Mouse (Mus musculus): ENCODE data around the gene Raph1.

Gene Raph1

DNA sequence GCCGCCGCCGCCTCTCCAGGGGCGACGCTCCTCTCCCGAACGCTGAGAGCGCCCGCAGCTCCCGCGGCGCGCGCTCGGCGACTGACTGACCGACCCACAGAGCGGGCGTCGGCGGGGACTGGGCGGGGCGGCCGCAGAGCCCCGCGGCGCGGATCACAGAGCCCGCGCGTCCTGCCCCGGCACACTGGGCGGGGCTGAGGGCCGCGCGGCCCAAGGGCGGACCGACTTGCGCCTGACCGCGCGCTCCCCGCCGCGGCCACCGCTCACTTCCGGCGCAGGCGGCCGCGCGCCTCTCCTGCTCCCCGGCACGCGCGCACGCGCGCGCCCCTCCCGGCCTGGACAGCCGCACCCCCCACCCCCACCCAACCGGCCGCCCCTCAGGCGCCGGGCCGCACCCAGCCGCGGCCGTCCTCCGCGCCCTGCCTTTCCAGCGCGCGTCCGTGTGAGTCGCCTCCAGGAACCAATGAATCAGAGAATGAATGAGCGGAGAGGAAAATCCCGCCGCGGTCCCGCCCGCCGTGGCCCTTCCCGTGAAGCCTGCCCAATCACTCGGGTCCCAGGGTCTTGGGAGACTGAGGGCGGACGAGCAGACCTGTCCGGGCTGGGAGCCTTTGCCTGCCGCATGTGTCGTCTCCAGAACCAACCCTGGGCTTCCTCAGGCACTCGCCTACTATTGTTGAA lies at the start of gene Raph1:
Gene Raph1, minus strand, starts transcription at position 474 of the 681 bp plus-strand sequence.
- peak; percentile 40 for DNase-seq (ENCODE audit: low spot score)

DNA sequence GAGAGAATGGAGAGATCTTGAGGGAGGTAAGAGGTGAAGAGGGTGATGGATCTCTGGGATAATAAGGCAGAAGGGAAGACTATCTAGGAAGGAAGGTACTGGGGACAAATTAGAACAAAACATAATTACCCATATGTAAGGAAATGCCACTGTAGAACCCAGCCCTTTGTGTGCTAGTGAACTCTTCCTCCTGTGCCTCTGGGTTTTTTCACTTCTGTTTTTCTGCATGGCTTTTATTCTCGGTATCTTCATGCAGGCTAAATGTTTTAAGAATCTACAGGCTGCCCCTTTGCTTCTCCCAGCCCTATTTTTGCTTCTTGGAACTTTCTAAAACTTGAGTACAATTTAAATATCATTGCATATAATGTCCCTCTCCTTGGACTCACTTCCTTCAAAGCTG lies 48.8 kb upstream of the Raph1 start:
- no peak for DNase-seq (ENCODE audit: low spot score)

DNA sequence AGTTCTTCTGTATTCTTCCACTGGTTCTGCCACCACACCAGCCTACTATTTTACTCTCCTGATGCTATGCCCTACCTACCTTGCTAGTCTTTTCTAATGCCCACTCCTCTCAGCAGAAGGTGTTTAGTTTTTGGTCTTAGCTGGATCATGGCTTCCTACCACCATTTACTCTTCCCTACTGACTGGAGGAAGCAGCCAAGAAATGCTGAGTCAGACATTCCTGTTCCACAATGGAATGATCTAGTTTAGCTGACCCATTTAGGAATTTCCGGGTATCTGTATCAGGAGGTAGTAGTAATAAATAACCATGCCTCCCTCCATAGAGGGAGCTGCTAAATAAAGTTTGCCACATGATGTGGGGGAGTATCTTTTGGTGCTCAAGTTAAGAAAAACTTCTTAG lies 48.0 kb upstream of the Raph1 start:
- DNase-seq (ENCODE audit: low spot score) = no peak

DNA sequence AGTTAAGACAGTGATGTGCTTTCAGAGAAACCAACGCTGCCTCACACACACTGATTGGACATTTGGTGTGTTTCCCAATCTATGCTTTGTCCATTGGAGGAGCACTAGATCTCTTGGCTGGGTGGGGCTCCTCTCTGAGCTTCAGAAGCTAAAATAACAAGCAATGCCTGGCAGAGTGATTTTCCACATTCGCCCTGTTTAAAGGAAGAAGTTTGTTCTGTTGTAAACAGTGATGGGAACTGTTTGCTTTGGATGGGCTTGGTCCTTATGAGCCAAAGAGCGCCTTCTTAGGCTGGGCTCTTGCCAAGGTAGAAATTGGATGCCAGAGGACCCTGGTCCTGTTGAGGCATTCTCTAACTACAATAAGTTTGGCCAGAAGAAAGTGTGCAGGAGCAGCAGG lies 45.1 kb upstream of the Raph1 start:
- no peak for DNase-seq (ENCODE audit: low spot score)

DNA sequence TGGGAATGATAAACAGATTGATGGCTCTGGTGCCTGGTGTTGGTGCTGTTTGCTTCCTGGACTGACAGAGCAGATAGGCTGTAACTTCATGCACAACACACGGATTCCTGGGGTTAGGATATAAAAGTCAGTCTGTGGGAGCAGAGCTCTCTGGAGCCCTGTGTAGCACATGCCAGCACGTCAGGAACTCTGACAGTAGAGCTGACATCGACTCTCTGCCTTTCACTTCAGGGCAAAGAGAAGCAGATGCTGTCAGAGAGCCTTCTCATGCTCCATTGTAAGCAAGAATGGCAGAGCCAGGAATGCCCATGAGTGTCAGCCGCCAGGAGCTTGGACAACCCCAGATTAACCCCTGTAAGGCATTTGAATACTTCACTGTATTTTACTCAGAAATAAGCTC lies 43.7 kb upstream of the Raph1 start:
- DNase-seq (ENCODE audit: low spot score) = no peak

DNA sequence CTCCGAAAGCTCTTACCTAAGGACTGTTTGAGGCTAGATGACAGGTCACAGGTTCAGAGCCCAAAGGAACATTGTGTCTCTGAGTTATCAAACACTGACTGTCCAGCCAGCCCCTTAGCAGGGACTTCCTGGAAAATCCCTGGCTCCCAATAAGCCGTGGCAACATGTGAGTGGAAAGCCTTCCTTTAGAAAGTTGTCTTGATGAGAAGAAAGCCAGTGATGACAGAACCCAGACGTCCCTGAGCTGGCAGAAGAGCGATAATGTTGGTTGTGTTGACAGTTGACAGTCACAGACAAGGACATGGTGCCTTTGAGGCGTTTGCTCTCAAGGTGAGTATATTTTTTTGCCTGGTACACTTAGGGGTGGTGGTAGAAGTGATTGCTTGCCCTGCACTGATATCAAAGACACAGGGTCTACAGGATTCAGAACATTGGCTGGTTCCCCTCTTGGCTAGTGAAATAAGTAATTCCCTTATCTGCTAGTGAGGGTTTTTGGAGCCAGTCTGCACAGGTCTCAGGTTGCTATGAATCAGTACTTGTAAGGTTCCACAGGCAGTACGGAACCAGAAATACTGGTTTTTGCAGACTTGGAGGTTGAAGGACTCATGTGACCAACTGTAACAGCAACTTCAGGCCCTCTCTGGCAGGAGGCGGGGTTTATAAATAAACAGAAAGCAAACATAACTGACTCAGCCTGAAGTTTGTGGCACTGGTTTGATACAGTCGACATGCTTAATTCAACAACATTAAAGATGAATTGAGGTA lies 42.3 kb upstream of the Raph1 start:
- DNase-seq (ENCODE audit: low spot score) = no peak

DNA sequence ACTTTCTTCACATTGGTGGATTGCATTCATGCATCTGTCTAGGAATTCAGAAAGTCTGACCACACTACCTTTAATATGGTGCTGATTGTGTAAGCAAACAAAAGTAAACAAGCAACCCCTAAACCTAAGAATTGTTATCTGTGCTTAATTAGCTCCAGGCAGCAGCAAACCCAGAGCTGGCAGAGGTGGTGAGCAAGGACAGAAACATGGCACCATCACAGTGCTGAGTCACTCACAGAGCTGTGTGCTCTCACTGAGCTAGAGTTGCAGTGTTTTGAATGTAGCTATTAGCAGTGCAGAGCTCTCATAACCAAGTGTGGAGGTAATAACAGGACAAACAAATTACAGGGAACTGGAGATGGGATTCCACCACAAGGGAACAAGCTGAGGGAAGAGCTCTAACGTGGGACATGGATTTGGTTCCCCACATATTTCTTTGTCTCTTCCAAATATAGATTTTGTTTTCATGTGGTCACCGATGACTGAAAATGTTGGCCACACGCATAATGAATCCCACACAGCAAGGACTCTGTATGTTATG lies 37.6 kb upstream of the Raph1 start:
- DNase-seq (ENCODE audit: low spot score) = no peak

DNA sequence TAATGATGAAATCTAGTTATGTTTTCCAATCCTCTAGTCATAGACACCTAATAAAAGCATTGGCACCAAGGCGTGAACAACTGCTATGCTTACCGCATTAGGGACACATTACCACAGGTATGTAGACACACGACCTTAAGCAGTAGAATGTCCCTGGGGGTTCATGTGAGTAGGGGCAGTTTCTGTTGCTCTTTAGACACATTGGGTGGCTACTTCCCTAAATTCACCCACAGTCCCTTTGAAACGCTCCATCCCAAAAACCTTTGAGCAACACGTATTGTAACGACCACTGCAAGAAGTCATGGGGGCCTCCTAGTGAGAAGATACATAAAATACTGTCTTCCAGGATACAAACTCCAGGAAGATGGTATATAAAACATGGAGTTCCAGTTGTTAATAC lies 33.8 kb upstream of the Raph1 start:
- DNase-seq (ENCODE audit: low spot score) = no peak

DNA sequence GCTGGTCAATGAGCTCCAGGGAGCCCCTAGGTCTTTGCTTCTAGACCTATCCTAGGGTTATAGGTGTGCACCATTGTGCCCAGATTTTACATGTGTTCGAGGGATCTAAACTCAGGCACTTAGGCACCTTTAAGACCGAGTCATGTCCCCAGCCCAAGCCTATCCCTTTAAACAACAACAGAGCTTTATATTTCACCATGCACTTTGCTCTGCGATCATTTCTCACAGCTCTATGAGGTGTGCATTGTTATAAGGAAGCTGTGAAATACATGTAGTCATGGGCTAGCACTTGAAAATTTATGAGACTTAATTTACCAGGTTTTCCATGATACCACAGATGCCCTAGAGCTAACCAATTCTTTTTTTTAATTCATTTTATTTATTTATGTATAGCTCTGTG lies 33.0 kb upstream of the Raph1 start:
- DNase-seq (ENCODE audit: low spot score) = no peak

DNA sequence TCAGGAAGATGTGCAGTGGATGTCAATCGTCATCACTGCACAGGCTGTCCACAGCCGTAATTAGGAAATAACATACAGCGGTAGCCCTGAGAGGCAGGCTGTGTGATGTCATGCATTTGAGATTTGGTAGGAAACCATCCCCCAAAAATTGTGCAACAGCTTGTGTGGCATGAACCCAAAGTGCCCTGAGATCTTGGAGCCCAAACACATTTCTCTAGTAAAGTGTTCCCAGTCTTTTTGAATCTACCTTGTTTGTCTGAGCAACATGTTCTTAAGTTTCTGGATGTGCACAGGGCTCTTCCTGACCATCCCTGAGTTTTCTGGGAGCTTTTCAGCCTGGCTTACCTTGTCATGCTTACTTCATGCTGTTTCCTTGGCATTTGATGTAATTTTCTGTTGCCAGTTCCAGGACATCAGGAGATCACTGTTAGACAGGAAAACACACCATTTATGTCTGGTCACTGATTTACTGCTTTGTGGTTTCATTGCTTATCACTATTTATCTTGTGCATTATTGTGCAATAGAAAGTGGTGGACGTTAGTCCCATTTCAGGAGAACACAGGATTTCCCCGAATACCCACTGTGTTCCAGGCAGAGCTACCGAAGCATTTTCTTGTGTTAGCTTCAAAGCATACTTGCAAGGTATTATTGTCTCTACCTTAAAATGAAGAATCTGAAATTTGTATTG lies 32.3 kb upstream of the Raph1 start:
- no peak for DNase-seq (ENCODE audit: low spot score)

DNA sequence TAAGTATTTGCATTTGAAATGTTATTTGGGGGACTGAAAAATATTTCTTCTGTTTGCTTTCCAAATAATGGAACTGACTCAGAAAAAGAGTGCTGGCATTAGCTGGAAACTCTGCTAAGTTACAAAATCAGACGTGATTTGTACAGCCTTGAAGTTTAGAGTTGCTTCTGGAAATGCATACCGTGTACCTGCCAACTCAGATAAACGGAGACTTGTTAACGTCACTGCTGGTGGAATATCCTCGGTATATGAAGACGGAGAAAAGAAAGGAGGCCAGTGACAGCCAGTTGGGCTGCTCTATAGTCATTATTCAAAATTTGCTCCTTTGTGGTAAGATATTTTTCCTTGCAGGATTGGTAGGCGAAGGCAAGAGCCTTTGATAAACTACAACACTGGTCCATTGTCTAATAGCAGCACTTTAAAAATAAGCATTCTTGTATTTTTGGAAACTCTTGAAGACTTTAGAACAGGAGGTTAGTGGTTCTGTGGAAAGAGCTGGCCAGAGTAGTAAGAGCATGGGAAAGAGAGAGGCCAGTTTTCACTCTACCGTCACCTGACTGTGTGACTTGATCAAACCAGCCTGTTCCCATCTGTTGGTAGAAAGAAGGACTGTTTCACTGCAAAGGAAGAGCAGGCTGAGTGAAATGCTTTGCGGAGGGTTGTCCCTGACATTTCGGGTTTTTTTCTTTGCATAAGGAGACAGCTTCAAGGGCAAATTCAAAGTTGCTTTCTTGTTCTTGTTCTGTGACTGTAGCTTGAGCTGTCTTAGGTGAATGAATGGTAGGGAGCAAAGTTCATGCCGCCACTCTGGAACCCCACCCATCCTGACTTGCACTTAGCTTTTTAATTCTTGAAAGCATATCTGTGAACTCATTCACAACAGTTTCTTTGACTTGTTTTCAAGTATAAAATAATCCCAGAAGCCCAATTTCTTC lies 29.7 kb upstream of the Raph1 start:
- no peak for DNase-seq (ENCODE audit: low spot score)

DNA sequence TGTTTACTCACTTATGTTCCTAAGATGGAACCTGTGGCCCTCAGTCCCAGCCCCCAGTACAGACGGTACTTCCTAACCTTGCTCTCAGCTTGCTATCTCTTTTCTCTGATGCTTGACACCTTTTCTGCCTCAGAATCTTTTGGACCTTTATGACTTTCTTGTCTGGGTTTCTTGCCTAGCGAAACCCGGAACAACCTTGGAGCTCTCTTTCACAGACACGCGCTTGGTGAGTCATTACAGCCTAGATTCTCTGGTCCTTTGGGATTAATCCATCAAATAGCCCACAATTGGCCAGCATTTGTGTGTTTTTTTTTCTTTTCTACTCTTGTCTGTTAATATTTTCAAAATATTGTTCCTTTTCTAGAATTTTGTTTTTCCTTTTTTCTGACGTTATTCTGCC lies 26.2 kb upstream of the Raph1 start:
- no peak for DNase-seq (ENCODE audit: low spot score)

DNA sequence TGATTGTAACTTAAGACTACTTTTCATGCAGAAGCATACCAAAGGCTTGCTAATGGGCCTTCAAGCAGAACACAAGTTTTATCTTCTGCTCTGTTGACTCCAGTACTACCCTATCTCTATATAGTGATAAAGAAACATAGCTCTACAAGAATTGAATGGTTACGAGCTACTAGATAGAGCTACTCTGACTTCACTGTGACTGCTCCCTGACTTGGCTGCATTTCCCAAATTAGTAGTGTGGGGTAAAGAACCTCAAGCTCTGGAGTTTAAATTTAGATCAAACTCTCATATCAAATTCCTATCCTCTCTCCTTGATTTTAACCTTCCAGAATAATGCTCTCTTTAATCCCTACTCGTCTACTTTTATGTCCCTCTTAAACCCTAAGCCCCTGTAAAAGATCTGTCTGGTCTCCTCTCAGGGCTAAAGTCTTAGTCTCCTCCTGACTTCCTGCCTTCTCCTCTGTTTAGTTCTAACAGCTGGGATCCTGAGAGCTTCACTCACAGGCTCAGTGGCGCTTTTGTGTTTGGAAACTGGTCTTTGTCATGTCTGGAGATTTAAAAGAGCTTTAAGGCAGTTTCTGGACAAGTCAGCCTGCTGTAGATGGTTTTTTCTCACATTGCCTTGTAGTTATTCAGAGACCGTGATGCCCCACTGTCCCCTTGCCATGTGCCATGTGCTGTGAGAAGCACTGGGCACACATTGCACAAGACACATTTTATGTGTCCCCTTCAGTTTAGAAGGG lies 22.2 kb upstream of the Raph1 start:
- no peak for DNase-seq (ENCODE audit: low spot score)

DNA sequence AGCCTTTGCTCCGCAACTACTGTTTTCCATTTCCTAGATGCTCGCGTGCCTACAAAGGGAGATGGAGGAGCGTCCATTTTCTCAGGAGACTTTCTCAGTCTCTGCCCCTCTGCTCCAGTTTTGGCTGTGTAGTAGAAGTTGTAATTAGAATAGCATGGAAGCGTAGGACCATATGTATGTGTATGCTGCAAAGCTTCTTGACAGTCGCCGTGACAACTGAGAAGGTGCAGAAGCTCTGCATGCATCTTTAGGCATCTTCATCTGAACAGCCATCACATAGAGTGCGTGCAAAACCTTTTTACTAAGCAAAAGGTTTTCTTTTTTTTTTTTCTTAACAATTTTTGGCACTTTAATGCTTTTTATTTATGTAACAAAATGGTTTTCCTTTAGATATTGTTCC lies 14.1 kb upstream of the Raph1 start:
- DNase-seq (ENCODE audit: low spot score) = no peak

DNA sequence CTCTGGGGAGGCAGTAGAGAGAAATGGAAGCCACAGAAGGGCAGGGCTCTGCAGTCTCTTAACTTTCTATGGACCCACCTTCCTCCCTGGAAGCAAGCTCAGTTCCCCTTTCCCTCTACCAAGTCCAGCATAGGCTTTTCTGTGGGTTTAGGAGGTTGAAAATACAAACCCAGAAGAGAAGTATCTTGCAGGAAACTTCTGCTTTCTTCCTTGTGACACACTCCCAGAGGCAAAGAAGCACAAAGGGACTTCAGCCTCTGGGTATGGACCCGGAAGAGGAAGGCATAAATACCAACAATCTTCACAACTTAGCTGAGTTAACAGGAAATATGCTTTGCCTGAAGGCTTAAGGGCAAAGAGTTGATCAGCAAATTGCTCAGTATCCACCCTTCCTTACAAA lies 13.0 kb upstream of the Raph1 start:
- DNase-seq (ENCODE audit: low spot score) = no peak

DNA sequence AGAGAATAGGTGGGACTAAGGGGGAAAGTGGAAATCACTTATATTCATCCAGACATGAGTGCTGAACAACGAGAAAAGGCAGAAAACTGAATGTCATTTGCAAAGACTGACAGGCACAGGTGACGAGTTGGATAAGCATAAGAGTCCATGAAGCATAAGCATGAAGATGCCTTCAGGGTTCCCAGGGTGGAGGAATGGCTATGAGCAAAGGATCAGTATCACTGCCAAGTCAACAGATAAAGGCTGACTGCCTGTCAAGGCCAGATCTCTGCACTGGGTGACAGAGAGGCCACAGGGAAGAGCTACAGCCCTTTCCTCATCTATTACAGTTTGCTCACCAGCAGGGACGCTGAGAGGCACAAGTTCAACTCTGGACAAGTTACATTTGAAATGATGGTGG lies 5.8 kb upstream of the Raph1 start:
- no peak for DNase-seq (ENCODE audit: low spot score)

DNA sequence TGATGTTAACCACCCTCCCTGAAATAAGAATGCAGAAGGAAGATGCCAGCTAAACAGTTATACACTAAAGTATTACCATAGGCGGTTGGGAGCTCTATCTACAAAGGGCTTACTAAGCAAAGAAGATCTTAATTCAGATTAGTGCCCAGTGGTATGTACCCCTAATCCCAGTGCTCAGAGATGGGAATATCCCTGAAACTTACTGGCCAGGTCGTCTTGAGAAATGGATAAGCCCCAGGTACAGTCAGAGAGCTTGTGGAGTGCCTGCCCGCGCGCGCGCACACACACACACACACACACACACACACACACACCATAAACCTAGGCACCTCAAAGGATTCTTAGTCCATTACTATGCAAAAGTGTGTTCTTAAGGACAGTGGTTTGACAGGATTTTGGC lies 2.8 kb upstream of the Raph1 start:
- DNase-seq (ENCODE audit: low spot score) = no peak

DNA sequence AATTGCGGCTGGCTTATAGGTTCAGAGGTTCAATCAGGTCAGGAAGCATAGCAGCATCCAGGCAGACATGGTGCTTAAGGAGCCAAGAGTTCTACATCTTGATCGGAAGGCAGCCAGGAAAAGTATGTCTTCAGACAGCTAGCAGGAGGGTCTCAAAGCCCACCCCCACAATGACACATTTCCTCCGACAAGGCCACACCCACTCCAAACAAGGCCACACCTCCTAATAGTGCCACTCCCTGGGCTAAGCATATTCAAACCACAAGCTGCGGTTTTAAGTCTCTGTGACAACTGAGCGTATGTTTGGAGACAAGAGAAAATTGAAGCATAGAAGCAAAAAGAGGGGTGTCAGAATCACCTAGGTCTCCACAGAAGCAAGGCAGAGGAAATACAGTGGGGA lies 2.3 kb upstream of the Raph1 start:
- no peak for DNase-seq (ENCODE audit: low spot score)

DNA sequence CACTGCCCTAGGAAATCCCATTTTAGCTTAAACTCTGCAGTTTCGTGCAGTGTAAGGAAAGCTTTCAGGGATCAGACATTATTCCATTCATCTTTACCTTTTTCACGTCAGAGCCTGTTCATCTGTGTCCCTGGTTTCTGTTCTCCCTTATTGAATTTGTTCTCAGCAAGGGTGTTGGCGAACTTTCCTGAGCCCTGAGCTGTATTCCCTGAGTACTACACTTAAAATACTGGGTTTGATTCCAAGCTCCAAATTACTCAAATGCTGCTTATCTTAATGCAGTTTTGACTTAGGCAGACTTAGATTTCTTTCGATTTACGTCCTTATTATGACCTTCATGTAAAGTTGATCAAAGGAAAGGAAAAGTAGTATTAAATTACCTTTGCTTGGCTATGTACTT lies 417 bp upstream of the Raph1 start:
- no peak for DNase-seq (ENCODE audit: low spot score)

DNA sequence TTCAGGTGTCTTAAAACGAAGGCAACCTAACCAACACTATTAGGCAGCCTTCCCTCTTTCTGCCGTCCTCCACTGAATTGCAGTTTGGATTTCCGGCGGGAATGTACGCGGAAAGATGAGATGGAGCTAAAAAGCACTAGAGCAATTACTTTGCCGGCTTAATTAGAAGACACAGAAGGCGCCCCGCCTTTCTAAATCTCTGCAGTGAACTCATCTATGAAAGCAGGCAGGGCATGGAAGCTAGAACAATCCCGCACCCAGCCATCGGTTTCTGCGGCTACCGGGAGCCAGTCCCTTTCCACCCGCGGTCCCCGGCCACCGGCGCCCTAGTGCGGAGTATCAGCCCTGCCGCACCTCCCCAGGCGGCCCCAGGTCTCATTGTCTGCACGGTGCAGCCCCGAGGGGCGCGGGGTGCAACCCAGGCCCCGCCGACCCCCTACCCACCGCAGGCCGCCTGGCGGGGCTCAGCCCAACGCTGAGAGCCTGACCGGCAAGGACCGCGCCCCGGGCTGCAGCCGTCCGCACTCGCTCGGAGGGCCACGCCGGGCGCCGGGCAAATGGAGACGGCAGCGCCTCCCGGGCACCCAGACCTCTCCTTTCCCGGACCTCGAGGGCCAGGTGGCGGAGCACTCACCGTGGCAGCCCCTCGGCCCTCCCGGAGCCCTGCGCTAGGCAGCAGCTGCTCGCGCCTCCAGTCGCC lies 823 bp downstream of the Raph1 start:
- DNase-seq (ENCODE audit: low spot score) = no peak
